Mouse (Mus musculus) forelimb bud, embryonic 11.5 days (tissue): ENCODE data around the gene Adsl.

Source experiments
- DNase-seq: peaks from one replicate; pipeline ENCODE4 v3.0.0-alpha.2; 2012; ENCODE audit warnings: low read depth, low spot score

Adsl gene

DNA sequence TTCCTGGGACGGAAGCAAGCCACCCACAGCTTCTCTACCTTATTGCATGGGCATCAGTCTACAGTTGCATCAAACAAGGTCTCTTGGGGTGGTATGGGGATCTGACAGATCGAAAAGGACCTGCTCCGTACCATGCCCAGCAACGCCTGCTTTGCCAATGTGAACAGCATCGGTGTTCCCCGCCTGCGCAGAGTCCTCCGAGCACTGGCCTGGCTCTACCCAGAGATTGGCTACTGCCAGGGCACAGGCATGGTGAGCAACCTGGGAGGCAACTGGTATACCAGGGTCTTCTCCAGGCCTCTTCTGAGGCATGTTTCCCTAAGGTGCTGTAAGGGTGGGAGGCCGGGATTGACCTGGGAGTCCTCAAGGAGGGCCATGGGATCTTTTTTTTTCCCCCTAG is 59.0 kb downstream of the Adsl start:
- DNase-seq = no peak

DNA sequence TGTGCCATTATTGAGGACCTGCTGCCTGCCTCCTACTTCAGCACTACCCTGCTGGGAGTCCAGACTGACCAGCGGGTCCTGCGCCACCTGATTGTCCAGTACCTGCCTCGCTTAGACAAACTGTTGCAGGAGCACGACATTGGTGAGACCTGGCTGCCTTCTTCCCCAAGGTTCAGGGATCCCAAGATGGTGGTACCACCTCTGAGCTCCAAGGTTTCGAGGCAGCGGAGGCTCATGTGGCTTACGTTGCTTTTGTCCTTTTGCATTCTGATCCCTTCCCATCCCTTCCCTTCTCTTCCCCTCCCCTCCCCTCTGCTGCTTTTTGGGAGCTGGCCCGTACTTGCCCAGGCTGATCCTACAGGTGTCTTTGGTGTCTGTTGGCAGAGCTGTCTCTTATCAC is 59.6 kb downstream of the Adsl start:
- DNase-seq = no peak

DNA sequence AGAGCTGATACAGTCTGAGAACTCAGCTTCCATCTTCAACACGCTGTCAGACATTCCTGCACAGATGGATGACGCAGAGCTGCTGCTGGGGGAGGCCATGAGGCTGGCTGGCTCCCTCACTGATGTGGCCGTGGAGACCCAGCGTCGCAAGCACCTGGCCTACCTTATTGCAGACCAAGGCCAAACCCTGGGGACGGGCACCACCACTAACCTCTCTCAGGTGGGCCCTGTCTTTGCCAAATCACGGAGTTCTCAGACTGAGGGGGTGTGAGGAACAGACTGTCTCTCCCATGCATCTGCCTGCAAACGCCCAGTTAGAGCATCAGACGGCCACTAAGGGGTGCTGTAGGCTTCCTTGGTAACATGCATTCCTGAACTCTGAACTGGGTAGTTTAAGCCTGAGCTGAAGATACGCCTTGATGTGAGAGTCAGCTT is 60.4 kb downstream of the Adsl start:
- DNase-seq = no peak

DNA sequence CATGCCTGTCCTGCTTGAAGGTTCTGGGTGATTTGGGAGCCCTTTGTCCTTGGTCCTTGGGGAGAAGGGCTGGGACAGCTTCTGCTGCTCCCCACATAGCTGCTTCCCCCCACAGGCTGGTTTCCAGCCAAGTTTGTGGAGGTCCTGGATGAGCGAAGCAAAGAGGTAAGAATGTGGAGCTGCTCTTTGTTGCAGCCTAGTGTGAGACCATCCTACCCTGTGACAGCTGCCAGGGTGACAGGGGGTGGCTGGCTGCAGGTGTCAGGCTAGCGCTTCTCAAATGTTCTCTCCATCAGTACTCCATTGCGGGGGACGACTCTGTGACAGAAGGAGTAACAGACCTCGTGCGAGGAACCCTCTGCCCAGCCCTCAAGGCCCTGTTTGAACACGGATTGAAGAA is 61.8 kb downstream of the Adsl start:
- DNase-seq = no peak

DNA sequence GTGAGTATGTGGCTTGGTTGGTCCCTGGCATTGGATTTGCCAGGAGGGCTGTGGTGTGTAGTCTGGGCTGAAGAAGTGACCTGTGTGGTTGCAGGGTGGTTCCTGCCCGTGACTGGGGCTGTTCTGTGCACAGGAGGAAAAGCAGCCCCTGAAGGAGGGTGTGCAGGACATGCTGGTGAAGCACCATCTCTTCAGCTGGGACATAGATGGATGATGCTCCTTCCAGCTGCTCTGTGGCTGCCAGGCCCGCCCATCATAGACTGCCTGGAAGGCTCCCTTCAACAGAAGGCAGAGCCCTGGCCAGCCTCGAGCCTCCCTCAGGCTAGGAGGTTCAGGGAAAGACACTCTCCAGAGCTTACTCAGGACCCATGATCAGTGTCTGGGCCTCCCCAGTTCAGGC is 63.2 kb downstream of the Adsl start:
- DNase-seq = no peak

DNA sequence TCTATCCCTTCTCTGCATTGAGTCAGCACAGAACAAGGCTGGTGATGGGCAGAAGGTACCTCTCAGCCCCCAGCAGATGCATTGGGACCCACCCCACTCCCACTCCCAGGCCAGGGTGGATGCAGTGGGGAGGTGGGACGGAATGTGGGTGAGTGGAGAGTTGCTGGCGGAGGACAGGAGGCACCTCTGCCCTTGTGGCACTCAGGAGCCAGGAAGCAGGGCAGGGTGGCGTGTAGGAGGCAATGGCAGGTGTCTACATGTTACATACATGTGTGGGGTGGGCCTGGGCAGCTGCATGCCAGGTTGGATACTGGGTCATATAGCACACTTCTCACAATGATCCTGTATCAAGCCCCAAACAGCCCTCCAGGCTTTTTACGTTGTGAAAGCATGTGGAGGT is 64.1 kb downstream of the Adsl start:
- no peak for DNase-seq

DNA sequence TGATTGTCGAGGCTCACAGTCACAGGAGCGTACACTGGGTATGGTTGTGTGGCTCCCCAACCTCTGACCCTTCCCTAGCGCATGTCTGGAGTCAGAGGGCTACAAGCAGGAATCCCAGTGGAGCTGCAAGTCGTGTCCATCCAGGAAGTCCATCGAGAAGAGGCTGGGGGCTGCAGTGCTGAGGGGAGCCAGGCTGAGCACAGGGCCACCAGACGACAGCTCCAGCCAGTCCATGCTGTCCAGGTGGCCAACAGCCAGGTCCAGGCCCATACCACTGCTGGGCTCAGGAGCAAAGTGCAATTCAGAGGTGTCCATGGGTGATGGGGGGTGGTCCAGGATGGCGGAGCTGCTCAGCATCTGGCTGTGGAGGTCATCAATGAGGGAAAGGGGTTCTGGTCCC is 64.9 kb downstream of the Adsl start:
- DNase-seq = no peak

DNA sequence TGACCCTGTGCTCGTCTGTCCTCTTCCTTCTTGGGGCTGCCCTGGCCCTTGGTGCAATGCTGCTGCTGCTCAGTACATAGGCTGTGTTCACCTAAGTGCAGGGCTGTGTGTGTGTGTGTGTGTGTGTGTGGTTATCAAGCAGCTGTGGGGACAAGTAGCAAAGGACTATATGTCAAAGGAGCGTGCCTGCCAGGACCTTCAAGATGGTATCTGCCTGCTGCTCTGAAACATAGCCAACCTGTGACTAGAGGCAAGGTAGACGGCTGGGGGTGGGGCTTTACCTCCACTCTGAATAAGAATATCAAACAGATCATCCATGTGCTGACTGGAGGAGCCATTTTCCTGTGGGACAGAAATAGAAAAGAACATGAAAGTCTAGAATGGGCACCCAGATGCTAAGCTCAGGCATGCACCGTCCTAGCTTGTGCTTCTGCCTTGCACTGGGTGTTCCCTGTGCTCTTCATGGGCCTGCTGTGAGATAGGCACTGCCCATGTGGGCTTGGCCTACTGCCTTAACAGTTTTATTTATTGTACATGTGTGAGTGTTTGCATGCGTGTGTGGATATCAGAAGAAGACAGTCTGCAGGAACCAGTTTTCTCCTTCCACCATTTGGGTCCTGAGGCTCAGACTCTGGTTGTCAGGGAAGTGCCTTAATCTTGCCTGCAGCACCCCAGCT is 66.9 kb downstream of the Adsl start:
- DNase-seq = no peak

DNA sequence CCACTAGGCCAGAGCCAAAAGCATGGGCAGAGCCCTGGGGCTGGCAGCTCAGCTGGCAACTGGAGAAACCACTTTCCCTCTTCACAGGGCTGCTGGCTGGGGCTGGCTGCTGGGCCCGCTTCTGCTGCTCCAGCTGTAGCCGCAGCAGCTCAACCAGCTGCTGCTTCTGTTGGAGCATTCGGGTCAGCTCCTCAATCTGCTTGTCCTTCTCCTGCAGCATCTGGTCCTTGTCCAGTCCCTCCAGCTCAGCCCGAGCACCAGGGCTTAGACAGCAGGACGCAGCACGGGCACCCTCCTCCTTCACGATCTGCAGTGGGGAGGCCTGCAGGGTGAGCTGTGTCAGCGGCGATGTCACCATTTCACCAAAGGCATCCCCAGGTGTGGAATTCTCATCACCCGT is 68.2 kb downstream of the Adsl start:
- no peak for DNase-seq

DNA sequence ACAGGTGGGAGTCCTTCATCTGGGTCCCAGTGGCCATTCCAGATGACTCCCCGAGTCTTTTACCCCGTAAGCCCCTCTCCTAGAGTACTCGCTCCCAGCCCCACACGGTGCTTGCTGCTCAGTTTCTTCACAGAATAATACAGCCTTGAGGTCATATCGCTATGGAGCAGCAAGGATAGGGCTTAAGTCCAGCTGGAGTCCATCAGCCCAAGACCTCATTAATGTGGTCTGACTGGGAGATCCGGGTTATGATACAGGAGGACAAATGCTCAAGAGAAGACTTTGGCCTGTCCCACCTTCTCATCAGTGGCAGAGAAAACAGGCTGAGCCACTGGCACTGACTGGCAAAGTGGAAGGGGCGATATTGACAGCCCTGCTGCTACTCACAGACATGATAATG is 69.0 kb downstream of the Adsl start:
- no peak for DNase-seq
